Mouse (Mus musculus): Measurements from ENCODE around the gene BC034090. TPM values are rescaled to one million over a fixed set of nuclear protein-coding genes. Genes with fewer than 3 reads are reported as not detected.

BC034090 gene
- polyA plus RNA-seq (2012; rRNA removed): 14.1 and 15.5 TPM in 2 replicates

- no peaks in the 10 kb centered on the region for H3K4me1 ChIP-seq (ENCODE audit: control insufficient read depth, insufficient read depth, low read length)
- 10% methylated on average over 84 of the region's 85 CpGs for WGBS
- H3K27me3 ChIP-seq (ENCODE audit: control insufficient read depth, insufficient read depth, low read length): peaks cover 3% of the 10 kb centered on the region; the same call in 1 of the 2 replicates
- H3K27ac ChIP-seq (ENCODE audit: insufficient read depth, low read length): peak within 1 kb of the TSS; percentile 24; the same call in 1 of the 2 replicates
- peak in 1 of 2 experiments; percentile 42 for DNase-seq
- TF ChIP-seq CTCF (IDR thresholded peaks at IDR 0.05; ENCODE audit: borderline replicate concordance, insufficient read depth, low read depth, low read length) (no peak), POLR2A (IDR thresholded peaks at IDR 0.05; ENCODE audit: borderline replicate concordance, insufficient read depth, low read length) (no peak)
- H3K4me3 ChIP-seq (replicated peaks; ENCODE audit: insufficient read depth, low read depth, low read length): peak within 1 kb of the TSS; percentile 47
Measured at GRCm38 (mm10) chr1:155243797-155244770, at the start of gene BC034090. Gene BC034090 (minus strand): TSS chr1:155244444.

GRCm38 (mm10) chr1:155293446-155293845 lies 49.2 kb upstream of the BC034090 start:
- WGBS: 27% methylated on average over 3 of the region's 3 CpGs
- peak; percentile 34 to 64 for DNase-seq
- H3K4me3 ChIP-seq (replicated peaks; ENCODE audit: insufficient read depth, low read depth, low read length): no peak overlapping the region
- H3K4me1 ChIP-seq (ENCODE audit: control insufficient read depth, insufficient read depth, low read length): no peaks in the 10 kb centered on the region
- no peaks in the 10 kb centered on the region for H3K27me3 ChIP-seq (ENCODE audit: control insufficient read depth, insufficient read depth, low read length)
- TF ChIP-seq POLR2A (IDR thresholded peaks at IDR 0.05; ENCODE audit: borderline replicate concordance, insufficient read depth, low read length) (no peak), CTCF (IDR thresholded peaks at IDR 0.05; ENCODE audit: borderline replicate concordance, insufficient read depth, low read depth, low read length) (peak; percentile 57; the same call in 1 of the 2 replicates)
- no peak overlapping the region for H3K27ac ChIP-seq (ENCODE audit: insufficient read depth, low read length)

GRCm38 (mm10) chr1:155289411-155289810 lies 45.2 kb upstream of the BC034090 start:
- WGBS: 29% methylated on average over 1 of the region's 1 CpGs
- TF ChIP-seq CTCF (IDR thresholded peaks at IDR 0.05; ENCODE audit: borderline replicate concordance, insufficient read depth, low read depth, low read length) (no peak), POLR2A (IDR thresholded peaks at IDR 0.05; ENCODE audit: borderline replicate concordance, insufficient read depth, low read length) (no peak)
- Histone ChIP-seq H3K4me3 (replicated peaks; ENCODE audit: insufficient read depth, low read depth, low read length) (no peak overlapping the region), H3K27ac (ENCODE audit: insufficient read depth, low read length) (no peak overlapping the region), H3K4me1 (ENCODE audit: control insufficient read depth, insufficient read depth, low read length) (no peaks in the 10 kb centered on the region), H3K27me3 (ENCODE audit: control insufficient read depth, insufficient read depth, low read length) (no peaks in the 10 kb centered on the region)
- no peak for DNase-seq

GRCm38 (mm10) chr1:155288033-155288432 lies 43.8 kb upstream of the BC034090 start:
- Histone ChIP-seq H3K4me3 (replicated peaks; ENCODE audit: insufficient read depth, low read depth, low read length) (no peak overlapping the region), H3K27me3 (ENCODE audit: control insufficient read depth, insufficient read depth, low read length) (no peaks in the 10 kb centered on the region), H3K27ac (ENCODE audit: insufficient read depth, low read length) (no peak overlapping the region), H3K4me1 (ENCODE audit: control insufficient read depth, insufficient read depth, low read length) (no peaks in the 10 kb centered on the region)
- TF ChIP-seq CTCF (IDR thresholded peaks at IDR 0.05; ENCODE audit: borderline replicate concordance, insufficient read depth, low read depth, low read length) (no peak), POLR2A (IDR thresholded peaks at IDR 0.05; ENCODE audit: borderline replicate concordance, insufficient read depth, low read length) (no peak)
- DNase-seq: no peak
- WGBS: 72% methylated on average over 3 of the region's 3 CpGs

- Histone ChIP-seq H3K27me3 (ENCODE audit: control insufficient read depth, insufficient read depth, low read length) (no peaks in the 10 kb centered on the region), H3K4me1 (ENCODE audit: control insufficient read depth, insufficient read depth, low read length) (no peaks in the 10 kb centered on the region), H3K27ac (ENCODE audit: insufficient read depth, low read length) (no peak overlapping the region), H3K4me3 (replicated peaks; ENCODE audit: insufficient read depth, low read depth, low read length) (no peak overlapping the region)
- WGBS: 89% methylated on average over 7 of the region's 7 CpGs
- no peak for TF ChIP-seq POLR2A (IDR thresholded peaks at IDR 0.05; ENCODE audit: borderline replicate concordance, insufficient read depth, low read length)
- no peak for TF ChIP-seq CTCF (IDR thresholded peaks at IDR 0.05; ENCODE audit: borderline replicate concordance, insufficient read depth, low read depth, low read length)
- no peak for DNase-seq
Measured at GRCm38 (mm10) chr1:155283808-155284207, 39.6 kb upstream of the BC034090 start.

GRCm38 (mm10) chr1:155281003-155281793 lies 37.0 kb upstream of the BC034090 start:
- Histone ChIP-seq H3K4me3 (replicated peaks; ENCODE audit: insufficient read depth, low read depth, low read length) (no peak overlapping the region), H3K27ac (ENCODE audit: insufficient read depth, low read length) (no peak overlapping the region), H3K4me1 (ENCODE audit: control insufficient read depth, insufficient read depth, low read length) (no peaks in the 10 kb centered on the region), H3K27me3 (ENCODE audit: control insufficient read depth, insufficient read depth, low read length) (no peaks in the 10 kb centered on the region)
- TF ChIP-seq CTCF (IDR thresholded peaks at IDR 0.05; ENCODE audit: borderline replicate concordance, insufficient read depth, low read depth, low read length) (peak; percentile 87), POLR2A (IDR thresholded peaks at IDR 0.05; ENCODE audit: borderline replicate concordance, insufficient read depth, low read length) (no peak)
- whole genome bisulfite sequencing: 60% methylated on average over 18 of the region's 18 CpGs
- DNase-seq: peak; percentile 68

GRCm38 (mm10) chr1:155280306-155280705 lies 36.1 kb upstream of the BC034090 start:
- Histone ChIP-seq H3K4me1 (ENCODE audit: control insufficient read depth, insufficient read depth, low read length) (no peaks in the 10 kb centered on the region), H3K27ac (ENCODE audit: insufficient read depth, low read length) (no peak overlapping the region), H3K27me3 (ENCODE audit: control insufficient read depth, insufficient read depth, low read length) (no peaks in the 10 kb centered on the region), H3K4me3 (replicated peaks; ENCODE audit: insufficient read depth, low read depth, low read length) (no peak overlapping the region)
- no peak for DNase-seq
- no peak for TF ChIP-seq POLR2A (IDR thresholded peaks at IDR 0.05; ENCODE audit: borderline replicate concordance, insufficient read depth, low read length)
- no peak for TF ChIP-seq CTCF (IDR thresholded peaks at IDR 0.05; ENCODE audit: borderline replicate concordance, insufficient read depth, low read depth, low read length)
- 81% methylated on average over 10 of the region's 10 CpGs for whole genome bisulfite sequencing
